Mouse (Mus musculus): ENCODE measurements around the gene Serpinb3b.
A peak's percentile ranks its signal among the peaks of the same experiment; 100 is the strongest.
"Not testable (repeated sequence)": the region's sequence is repeated elsewhere in the genome, so short reads cannot be mapped to it uniquely, and the experiment has no call there.

The Serpinb3b gene

GRCm38 (mm10) chr1:107278261-107278660 is at the start of gene Serpinb3b, which contains the start of gene Serpinb3c:
Gene Serpinb3b, minus strand, starts transcription at chr1:107278361.
Gene Serpinb3c, minus strand, starts transcription at chr1:107278371.
- not testable (repeated sequence) for DNase-seq (ENCODE audit: low spot score in 2 of 2)

GRCm38 (mm10) chr1:107243170-107243569 is 35.0 kb downstream of the Serpinb3b start:
- DNase-seq (ENCODE audit: low spot score in 2 of 2) = peak; percentile 6 to 26

- DNase-seq (ENCODE audit: low spot score in 2 of 2) = not testable (repeated sequence)
Observed at GRCm38 (mm10) chr1:107217276-107217675, 60.9 kb downstream of the Serpinb3b start.

GRCm38 (mm10) chr1:107127453-107127852 is 150.7 kb downstream of the Serpinb3b start:
- peak; percentile 17 to 50 for DNase-seq (ENCODE audit: low spot score in 2 of 2)
